Mouse (Mus musculus) ZHBTc4 (cell line): ENCODE measurements around the gene Ntrk3.

Experiments
- DNase-seq: peaks from one replicate; pipeline ENCODE4 v3.0.0-alpha.2; 2011; ENCODE audit warnings: low read depth, low spot score

The Ntrk3 gene

DNA sequence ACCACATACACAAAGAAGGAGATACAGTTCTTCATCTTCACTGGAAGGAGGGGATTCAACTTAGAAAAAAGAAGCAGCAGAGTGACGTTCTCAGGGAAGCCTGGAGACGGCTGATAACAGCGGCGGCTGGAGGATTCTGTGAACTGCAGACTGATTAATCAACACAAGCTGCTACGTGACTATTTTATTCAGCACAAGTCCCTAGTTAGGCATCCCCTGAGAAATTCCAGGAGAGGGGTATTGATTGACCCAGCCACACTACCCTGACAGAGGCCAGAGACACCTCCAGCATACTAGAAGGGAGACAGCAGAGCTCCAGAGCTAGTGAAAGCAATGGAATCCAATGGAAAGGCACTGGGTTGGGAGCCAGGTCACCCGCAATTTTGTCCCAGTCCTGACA is 516.1 kb downstream of the Ntrk3 start:
- no peak for DNase-seq

DNA sequence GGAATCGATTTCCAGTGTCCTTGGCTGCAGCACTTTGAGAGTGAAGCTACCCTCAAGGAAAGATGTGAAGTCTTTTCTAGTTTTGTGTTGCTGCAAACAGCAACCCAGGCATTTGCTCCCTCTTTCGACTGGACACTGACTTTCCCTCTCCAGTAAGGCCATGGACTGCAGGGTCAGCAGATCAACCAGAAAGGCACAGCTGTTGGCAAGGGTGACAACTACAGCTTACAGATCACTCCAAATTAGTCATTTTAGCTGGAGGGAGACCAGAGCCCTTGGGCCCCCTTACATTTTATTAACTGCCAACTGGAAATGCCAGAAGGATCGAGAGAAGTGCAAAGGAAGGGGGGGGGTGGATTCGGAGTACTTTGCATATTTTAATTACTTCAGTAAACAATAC is 516.9 kb downstream of the Ntrk3 start:
- DNase-seq: no peak

DNA sequence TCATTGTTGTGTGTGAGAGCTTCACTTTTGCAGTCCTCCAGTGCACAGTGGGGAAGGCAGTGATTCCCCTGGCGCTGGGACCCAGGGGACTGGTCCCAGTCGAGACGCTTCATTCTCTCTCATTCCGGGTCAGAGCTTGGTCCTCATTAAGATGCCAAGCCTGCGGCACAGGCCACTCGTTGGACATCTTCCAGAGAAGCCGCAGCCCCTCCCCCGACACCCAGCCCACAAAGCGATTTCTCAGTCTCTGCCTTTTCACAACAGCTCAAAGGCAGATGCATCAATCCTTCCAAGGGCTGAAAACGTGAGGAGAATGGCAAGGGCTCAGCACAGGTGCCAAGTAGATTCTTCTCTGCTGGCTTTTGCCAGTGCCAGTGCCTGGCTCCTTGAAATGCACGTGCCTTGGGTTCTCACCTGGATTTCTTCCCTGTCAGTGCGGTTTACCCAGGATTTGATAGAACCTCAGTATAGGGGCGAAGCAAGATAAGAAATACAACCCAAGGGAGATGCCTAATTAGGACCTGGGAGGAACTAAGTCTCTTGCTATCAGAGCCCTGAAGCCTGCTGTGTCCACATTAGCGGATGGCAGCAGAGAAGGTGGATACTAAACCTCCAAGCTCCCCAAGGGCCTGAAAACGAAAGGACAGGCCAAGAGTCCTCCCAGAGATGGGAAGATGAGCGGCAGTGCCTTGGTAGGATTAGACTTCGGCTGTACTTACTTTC is 546.7 kb downstream of the Ntrk3 start:
- DNase-seq: peak; percentile 11

DNA sequence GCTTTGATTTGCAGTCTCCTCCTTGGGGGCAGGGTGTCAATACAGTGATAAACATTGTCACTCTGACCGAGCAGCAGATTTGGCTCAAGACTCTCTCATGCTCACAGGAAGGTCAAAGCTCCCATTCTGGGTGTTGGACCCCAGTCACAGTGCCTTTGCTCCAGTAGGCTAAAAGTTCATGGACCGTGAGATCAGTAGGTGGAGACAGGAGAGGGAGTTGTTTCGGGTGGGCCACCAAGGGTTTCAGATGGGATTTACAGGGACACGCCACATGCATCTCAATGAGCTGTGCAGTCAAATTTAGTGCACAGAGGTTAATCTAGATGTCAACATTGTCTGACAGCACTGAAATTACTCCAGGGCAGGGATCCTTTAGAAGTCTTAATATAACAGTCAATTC is 552.2 kb downstream of the Ntrk3 start:
- no peak for DNase-seq

DNA sequence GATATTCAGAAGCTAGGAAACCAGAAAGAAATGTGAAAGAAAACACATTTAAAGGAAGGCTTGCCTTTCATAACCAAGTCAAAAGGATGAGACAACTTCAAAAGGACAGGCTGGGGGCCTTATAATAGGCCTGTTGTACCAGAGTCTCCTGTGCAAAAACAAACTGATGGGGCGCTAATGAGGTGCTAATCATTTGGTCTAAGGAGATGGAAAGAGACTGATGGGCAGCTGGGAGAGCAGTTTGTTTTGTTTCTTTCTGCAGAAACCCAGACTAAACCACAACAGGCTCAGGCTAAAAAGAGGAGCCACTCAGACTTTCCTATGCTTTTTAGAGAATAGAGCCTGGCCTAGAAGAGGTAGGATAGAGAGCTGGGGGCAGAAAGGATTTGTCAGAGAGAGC is 554.4 kb downstream of the Ntrk3 start:
- peak; percentile 12 for DNase-seq

DNA sequence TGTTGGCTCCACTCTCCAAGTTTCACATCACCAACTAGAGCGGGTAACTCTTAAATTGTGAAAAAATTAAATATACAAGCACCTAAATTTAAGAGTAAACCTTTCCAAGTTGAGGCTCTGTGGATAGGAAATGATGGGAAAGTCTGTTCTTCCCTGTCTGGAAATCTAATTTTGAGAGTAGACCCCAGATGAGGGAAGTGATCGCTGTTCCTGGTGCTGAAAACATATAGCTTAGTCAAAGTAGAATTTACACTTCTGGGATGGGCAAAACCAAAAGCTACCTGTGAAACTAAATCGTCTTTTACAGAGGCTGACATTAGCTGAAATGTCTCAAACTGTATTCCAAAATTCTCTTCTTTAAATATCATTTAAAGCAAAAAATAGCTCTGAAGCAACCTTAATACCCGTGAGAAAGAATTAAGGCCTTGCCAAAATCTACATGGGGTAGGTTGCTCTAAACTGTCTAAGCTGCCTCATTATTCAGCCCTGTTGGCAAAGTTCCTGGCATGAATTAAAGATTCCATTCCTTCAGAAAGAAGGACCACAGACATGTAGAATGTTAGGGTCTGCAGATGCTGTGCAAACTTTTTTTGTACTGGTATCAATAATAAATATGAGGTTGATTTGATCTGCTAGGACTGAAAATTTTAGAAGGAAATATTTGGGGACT is 557.7 kb downstream of the Ntrk3 start:
- no peak for DNase-seq

DNA sequence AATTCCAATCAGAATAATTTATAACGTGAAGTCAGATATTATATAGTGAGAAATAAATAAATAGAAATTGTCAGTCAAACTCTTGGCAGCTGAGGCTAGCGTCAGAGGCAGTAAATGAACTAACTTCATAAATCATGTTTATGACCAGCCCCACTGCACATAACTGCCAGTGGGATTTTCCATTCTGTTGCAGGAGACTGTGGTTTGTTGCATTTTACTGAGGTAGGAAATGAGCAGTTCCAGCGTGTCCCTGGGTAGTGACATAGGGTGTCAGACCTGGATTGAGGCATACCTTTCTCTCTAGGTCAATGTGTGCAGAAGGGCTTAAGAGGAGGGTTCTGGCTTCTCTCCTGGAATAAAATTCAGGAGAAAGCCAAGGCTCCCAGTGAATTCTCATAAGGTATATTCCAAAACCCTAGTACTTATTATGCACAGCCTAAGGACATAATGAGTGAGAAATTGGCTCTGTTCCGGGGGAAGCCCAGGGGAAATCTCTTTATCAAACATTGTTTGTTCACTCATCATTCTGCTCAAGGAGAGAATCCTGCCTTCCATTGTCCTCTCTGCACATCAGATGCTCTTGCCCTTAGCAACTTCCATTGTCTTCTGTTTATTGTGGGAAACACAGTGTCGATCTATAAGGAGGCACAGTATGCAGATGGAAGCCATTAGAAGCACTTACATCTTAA is 565.4 kb downstream of the Ntrk3 start:
- no peak for DNase-seq

DNA sequence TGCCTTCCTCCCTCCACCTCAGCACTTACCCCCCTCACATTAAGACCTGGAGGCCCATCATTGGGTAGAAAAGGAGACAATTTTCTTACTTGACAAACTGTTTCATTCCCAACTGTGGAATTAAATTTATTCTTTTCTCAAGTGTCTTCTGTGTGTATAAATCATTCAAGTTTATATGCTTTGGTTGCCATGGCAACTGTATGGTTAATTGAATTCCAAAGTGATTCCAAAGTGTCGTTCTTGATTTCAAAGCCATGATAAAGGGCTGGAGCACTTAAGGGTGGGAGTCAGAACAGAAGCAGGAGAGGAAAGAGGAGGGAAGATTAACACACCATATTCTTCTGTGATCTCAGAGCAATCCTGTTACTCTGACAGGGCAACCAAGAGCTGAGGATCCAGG is 572.3 kb downstream of the Ntrk3 start:
- DNase-seq: no peak

DNA sequence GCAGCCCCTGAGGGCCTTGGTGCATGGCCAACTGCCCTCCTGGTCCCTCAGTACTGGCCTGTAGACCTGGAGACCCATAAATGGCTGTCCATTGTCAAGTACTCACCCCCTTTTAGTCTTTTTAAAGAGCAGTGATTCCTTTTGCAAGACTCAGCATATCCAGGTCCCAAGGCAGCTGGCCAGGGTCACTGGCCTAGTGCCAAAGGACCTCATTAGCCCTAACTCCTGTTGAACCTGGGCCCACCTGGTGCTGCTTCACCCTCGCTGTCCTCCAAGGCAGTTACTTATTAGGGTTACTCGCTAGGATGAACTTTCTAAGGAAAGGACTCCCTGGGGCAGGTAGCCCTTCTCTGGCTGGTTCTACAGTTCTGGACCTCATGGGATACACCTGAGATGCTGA is 579.9 kb downstream of the Ntrk3 start:
- DNase-seq: no peak

DNA sequence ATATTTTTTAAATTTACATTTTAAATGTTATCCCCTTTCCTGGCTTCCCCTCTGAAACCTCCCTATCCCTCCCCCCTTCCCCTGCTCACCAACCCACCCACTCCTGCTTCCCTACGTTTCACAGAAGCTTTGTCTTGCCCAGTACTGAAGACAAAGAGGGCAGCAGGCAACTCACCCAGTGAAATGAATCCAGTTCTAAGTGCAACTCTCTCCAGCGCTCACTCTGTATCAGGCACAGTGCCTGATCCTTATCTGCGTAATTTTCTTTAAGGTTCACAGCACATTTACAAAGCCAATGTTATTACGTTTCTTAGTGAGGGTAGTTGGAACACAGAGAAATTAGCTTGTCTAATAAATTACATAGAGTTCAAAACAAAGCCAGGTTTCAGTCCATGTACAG is 592.6 kb downstream of the Ntrk3 start:
- DNase-seq: no peak

DNA sequence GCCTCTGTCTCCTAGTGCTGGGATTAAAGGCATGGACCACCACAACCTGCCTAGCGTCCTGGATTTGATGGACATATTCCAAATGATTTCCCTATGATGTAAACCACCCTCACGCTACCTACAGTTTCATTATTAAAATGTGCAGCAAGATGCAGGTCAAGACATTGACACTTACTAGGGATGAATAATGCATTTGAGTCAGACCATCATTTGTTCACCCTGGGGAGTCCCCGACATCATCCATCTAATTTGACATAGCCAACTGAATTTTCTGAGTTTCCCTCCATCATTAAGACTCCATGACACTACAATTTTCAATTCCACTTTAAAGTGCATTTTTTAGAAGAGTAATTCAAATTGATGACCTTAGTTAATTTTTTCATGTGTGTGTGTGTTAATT is 593.0 kb downstream of the Ntrk3 start:
- no peak for DNase-seq

DNA sequence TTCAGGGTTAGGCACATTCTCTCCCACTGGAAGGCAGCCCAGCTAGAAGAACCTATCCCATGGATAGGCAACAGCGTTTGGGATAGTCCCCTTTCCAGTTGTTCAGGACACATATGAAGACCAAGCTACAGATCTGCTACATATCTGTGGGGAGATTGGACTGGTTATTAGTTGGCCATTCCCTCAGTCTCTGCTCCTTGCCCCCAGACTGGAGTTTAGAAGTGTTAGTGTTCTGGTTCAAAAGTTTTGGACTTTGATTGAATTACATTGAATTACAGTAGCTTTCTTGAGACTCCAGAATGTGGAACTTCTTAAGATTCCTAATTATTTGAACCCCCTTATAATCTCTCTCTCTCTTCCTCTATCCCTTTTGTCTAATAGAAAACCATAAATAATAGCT is 607.8 kb downstream of the Ntrk3 start:
- no peak for DNase-seq
